Mouse (Mus musculus) left cerebral cortex, postnatal 4 days (tissue): ENCODE data around the gene Ift57. TPM values are rescaled to one million over a fixed set of nuclear protein-coding genes. Genes with fewer than 3 reads are reported as not detected.

Experiments used
- total RNA-seq, 2 experiments: library from RNA; stranded (reverse); gene quantifications; 2 replicates each; pipeline ENCODE4 v1.2.3; 2021

Gene Ift57
- total RNA-seq, 2 experiments from 2014 or later: 44.2 to 50.7 TPM

Other genes with a start within 250 kb of the Ift57 start
- 100 to 1,000 TPM; 214 to 231 TPM for gene Cd47, start 101.3 kb downstream of the Ift57 start, total RNA-seq